Mouse (Mus musculus) lung, adult 2 months (tissue): Measurements from ENCODE around the gene Rtn4rl1.

Experiments used
- CTCF ChIP-seq: fragments of 200-500 bp; IDR thresholded peaks from 2 replicates; pipeline ENCODE4 v1.5.1; 2011; ENCODE audit warnings: mild to moderate bottlenecking, low read length, control low read depth; ENCODE audit not compliant: insufficient read depth
- POLR2A ChIP-seq: fragments of 200-500 bp; IDR thresholded peaks from 2 replicates; pipeline ENCODE4 v1.6.1; 2011; ENCODE audit warnings: low read depth, mild to moderate bottlenecking, control low read depth, low read length, borderline replicate concordance; ENCODE audit errors: extremely low read depth

GRCm38 (mm10) chr11:75194121-75194849 lies 702 bp downstream of the Rtn4rl1 start:
- no peak for TF ChIP-seq CTCF
- no peak for TF ChIP-seq POLR2A
